In genomic region chr5:18087919-18088445, GRCm38 (mm10) we compare ENCODE assay signal across 7 mouse cellular contexts.
DNase-seq lines count a peak whose midpoint lies in the region; ATAC-seq and TF ChIP-seq lines count a peak whose summit lies in the region.

No protein-coding gene starts in this region.

- ATAC-seq in hindbrain, embryonic 13.5 days (ENCODE audit: low FRiP score), result peak; percentile 90
- peak; percentile 54; the same call in 1 of the 2 replicates for ATAC-seq in megakaryocyte, adult 5-6 weeks (ENCODE audit: poor library complexity, severe bottlenecking)

- no peaks in the 10 kb centered on the region for H3K36me3 ChIP-seq in hindbrain, embryonic 13.5 days
- H3K36me3 ChIP-seq in small intestine, adult 2 months (ENCODE audit: control insufficient read depth, insufficient read depth, low read length), result no peaks in the 10 kb centered on the region

- 0 out of 2 replicates have a peak overlapping the region, but pooled peaks have one; percentile 23 for H3K4me2 ChIP-seq in hindbrain, embryonic 13.5 days

- no peaks in the 10 kb centered on the region for H3K27me3 ChIP-seq in hindbrain, embryonic 13.5 days
- H3K27me3 ChIP-seq in small intestine, adult 2 months (ENCODE audit: control insufficient read depth, insufficient read depth, low read length), result no peaks in the 10 kb centered on the region

- H3K9me3 ChIP-seq in hindbrain, embryonic 13.5 days, result no peaks in the 10 kb centered on the region

- no peak overlapping the region for H3K9ac ChIP-seq in hindbrain, embryonic 13.5 days

- no peak overlapping the region for H3K4me3 ChIP-seq in hindbrain, embryonic 13.5 days
- H3K4me3 ChIP-seq in small intestine, adult 2 months (ENCODE audit: low read depth, low read length), result no peak overlapping the region

- WGBS in hindbrain, embryonic 13.5 days, result 39% methylated on average over 8 of the region's 8 CpGs
- 17% methylated on average over 8 of the region's 8 CpGs for WGBS in small intestine, adult 2 months

- no peak for TF ChIP-seq POLR2A in small intestine, adult 2 months (IDR thresholded peaks at IDR 0.05; ENCODE audit: low read depth, low read length)

- H3K4me1 ChIP-seq in hindbrain, embryonic 13.5 days (replicated peaks), result no peaks in the 10 kb centered on the region
- no peaks in the 10 kb centered on the region for H3K4me1 ChIP-seq in small intestine, adult 2 months (ENCODE audit: control insufficient read depth, insufficient read depth, insufficient read length, low read length)

- DNase-seq in MEL-GATA-1-ER (ENCODE audit: extremely low read depth, low read depth), result peak; percentile 31
- peak; percentile 86 for DNase-seq in brain, adult 2 months (ENCODE audit: low read depth, low spot score)
- DNase-seq in fat pad, adult 2 months (ENCODE audit: extremely low read depth, low read depth, low spot score), result peak; percentile 8
- peak; percentile 54 to 60 for DNase-seq in layer of hippocampus, postnatal 10 days (ENCODE audit: low spot score in 2 of 2)

- TF ChIP-seq CTCF in small intestine, adult 2 months (IDR thresholded peaks at IDR 0.05; ENCODE audit: extremely low read depth, insufficient read length, insufficient replicate concordance, low read depth, low read length), result peak; percentile 74; the same call in 1 of the 2 replicates

- H3K27ac ChIP-seq in hindbrain, embryonic 13.5 days, result no peak overlapping the region
- no peak overlapping the region for H3K27ac ChIP-seq in small intestine, adult 2 months (ENCODE audit: insufficient read depth, low read depth, low read length)

Comparison
In these comparisons a context has a peak if more than half of its experiments do, and no peak if none do; other contexts are left out.
1. DNase-seq: peak in every context shown above with its lines; median percentile 86 in brain, adult 2 months; 57 in layer of hippocampus, postnatal 10 days; 31 in MEL-GATA-1-ER; 8 in fat pad, adult 2 months.